Mouse (Mus musculus) liver, embryonic 18 days (tissue): ENCODE results near the gene Acin1. TPM values are rescaled to one million over a fixed set of nuclear protein-coding genes. Genes with fewer than 3 reads are reported as not detected.

ENCODE experiments used
- polyA plus RNA-seq: library from polyadenylated mRNA; depleted of rRNA; stranded (reverse); fragments of >200 nt; gene quantifications from 2 replicates; pipeline ENCODE4 v1.2.3, GENCODE M21; 2012; rRNA removed

The Acin1 gene
- 46.0 and 56.8 TPM in 2 replicates for polyA plus RNA-seq

GRCm38 (mm10) chr14:54686522-54687143 lies at the start of gene Acin1:
Gene Acin1 (minus strand): TSS chr14:54686931.

GRCm38 (mm10) chr14:54712074-54712473 lies 25.3 kb upstream of the Acin1 start, which contains the start of gene Cebpe:
Gene Cebpe (minus strand): TSS chr14:54712174.

GRCm38 (mm10) chr14:54698733-54699132 lies 12.0 kb upstream of the Acin1 start, which contains the start of gene Gm29776:
Gene Gm29776 (minus strand): TSS chr14:54698833.

GRCm38 (mm10) chr14:54686063-54686521 lies 639 bp downstream of the Acin1 start, which contains the start of gene 1700123O20Rik:
Gene 1700123O20Rik (plus strand): TSS chr14:54686216.

GRCm38 (mm10) chr14:54641305-54641969 lies 45.3 kb downstream of the Acin1 start, which contains the start of gene Cdh24:
Gene Cdh24 (minus strand): TSS chr14:54641364.

GRCm38 (mm10) chr14:54640946-54641304 lies 45.8 kb downstream of the Acin1 start, which contains the start of gene Gm17606:
Gene Gm17606 (plus strand): TSS chr14:54640952.

GRCm38 (mm10) chr14:54621133-54621532 lies 65.6 kb downstream of the Acin1 start, which contains the start of gene Psmb11:
Gene Psmb11 (plus strand): TSS chr14:54621433.

GRCm38 (mm10) chr14:54617897-54618365 lies 68.8 kb downstream of the Acin1 start, which contains the start of gene Psmb5:
Gene Psmb5 (minus strand): TSS chr14:54618022.

GRCm38 (mm10) chr14:54605752-54606321 lies 80.9 kb downstream of the Acin1 start, which contains the start of gene 4931414P19Rik:
Gene 4931414P19Rik (minus strand): TSS chr14:54605993.

Other genes starting within 250 kb of the Acin1 start
- gene Lrp10, start 222.8 kb downstream of the Acin1 start, polyA plus RNA-seq = 16.5 and 18.2 TPM in 2 replicates
- gene Rem2, start 210.8 kb downstream of the Acin1 start, polyA plus RNA-seq = 0.58 and 0.70 TPM in 2 replicates
- 16.9 and 17.1 TPM in 2 replicates for gene Prmt5, start 169.4 kb downstream of the Acin1 start, polyA plus RNA-seq
- gene Haus4, start 132.3 kb downstream of the Acin1 start, polyA plus RNA-seq = 15.3 and 15.4 TPM in 2 replicates
- gene Ajuba, start 109.4 kb downstream of the Acin1 start, polyA plus RNA-seq = 6.1 and 6.2 TPM in 2 replicates
- 4.4 and 4.9 TPM in 2 replicates for gene 4931414P19Rik, start 80.9 kb downstream of the Acin1 start, polyA plus RNA-seq
- gene Psmb5, start 68.9 kb downstream of the Acin1 start, polyA plus RNA-seq = 93.3 and 100 TPM in 2 replicates
- gene Psmb11, start 65.5 kb downstream of the Acin1 start, polyA plus RNA-seq = not detected in 2 replicates
- not detected in 2 replicates for gene Gm17606, start 46.0 kb downstream of the Acin1 start, polyA plus RNA-seq
- gene Cdh24, start 45.6 kb downstream of the Acin1 start, polyA plus RNA-seq = 0.96 and 1.1 TPM in 2 replicates
- gene 1700123O20Rik, start 715 bp downstream of the Acin1 start, polyA plus RNA-seq = 41.4 and 42.6 TPM in 2 replicates
- 0.05 and 0.06 TPM in 2 replicates for gene Gm29776, start 11.9 kb upstream of the Acin1 start, polyA plus RNA-seq
- gene Cebpe, start 25.2 kb upstream of the Acin1 start, polyA plus RNA-seq = 25.7 and 34.3 TPM in 2 replicates
- gene Slc7a8, start 95.0 kb upstream of the Acin1 start, polyA plus RNA-seq = 4.7 and 5.1 TPM in 2 replicates
- gene Rnf212b, start 127.2 kb upstream of the Acin1 start, polyA plus RNA-seq = not detected in 2 replicates
- 1.5 and 2.1 TPM in 2 replicates for gene Homez, start 184.0 kb upstream of the Acin1 start, polyA plus RNA-seq
- 1.9 and 2.0 TPM in 2 replicates for gene Ppp1r3e, start 190.6 kb upstream of the Acin1 start, polyA plus RNA-seq
- gene Bcl2l2, start 196.4 kb upstream of the Acin1 start, polyA plus RNA-seq = 8.9 and 9.0 TPM in 2 replicates
- gene Gm20521, start 196.5 kb upstream of the Acin1 start, polyA plus RNA-seq = 0.07 and 0.12 TPM in 2 replicates
- 101 and 125 TPM in 2 replicates for gene Pabpn1, start 205.6 kb upstream of the Acin1 start, polyA plus RNA-seq
- gene Slc22a17, start 226.2 kb upstream of the Acin1 start, polyA plus RNA-seq = 4.2 and 5.5 TPM in 2 replicates
- gene Efs, start 239.2 kb upstream of the Acin1 start, polyA plus RNA-seq = 0.38 and 0.47 TPM in 2 replicates
- not detected in 2 replicates for gene Il25, start 245.8 kb upstream of the Acin1 start, polyA plus RNA-seq
- gene Cmtm5, start 249.3 kb upstream of the Acin1 start, polyA plus RNA-seq = 0.04 TPM in 1 of 2 replicates, not detected in the other